Mouse (Mus musculus): ENCODE results near the gene Hemk1. TPM values are rescaled to one million over a fixed set of nuclear protein-coding genes. Genes with fewer than 3 reads are reported as not detected.
"Not testable (repeated sequence)": the region's sequence is repeated elsewhere in the genome, so short reads cannot be mapped to it uniquely, and the experiment has no call there.

Hemk1 gene
- total RNA-seq, 2 experiments from 2014 or later: 14.3 to 16.6 TPM

- no peak for DNase-seq (ENCODE audit: extremely low spot score in 1 of 2, low spot score in 2 of 2)
- intact Hi-C loops (cut with DNase I): no loop called here
These were observed 15.6 kb downstream of the Hemk1 start for GRCm38 (mm10) chr9:107322461-107323050.

DNA sequence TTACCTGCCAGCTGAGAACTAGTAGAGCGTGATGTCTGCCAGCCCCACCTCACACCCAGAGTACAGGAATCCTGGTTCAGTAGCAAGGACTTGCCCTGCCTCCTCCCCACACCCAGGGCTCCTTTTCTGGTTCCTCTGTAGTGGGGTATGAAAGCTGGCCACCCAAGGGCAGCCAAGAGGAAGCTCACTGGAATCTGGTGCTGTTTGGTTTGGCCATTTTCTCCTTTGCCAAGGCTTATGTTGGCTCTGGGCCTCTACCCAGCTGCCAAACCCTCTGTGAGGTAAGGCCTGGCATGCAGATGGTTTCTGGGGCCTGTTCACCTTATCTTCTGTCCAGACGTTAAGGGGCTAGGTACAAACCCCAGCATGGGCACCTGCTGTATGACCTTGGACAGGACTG is 22.4 kb downstream of the Hemk1 start:
- intact Hi-C loops (cut with DNase I): no loop called here
- DNase-seq (ENCODE audit: extremely low spot score in 1 of 2, low spot score in 2 of 2): no peak

GRCm38 (mm10) chr9:107313926-107314325 is 24.2 kb downstream of the Hemk1 start:
- intact Hi-C loops (cut with DNase I): no loop called here
- DNase-seq (ENCODE audit: extremely low spot score in 1 of 2, low spot score in 2 of 2): no peak

GRCm38 (mm10) chr9:107312811-107313584 is 25.2 kb downstream of the Hemk1 start:
- no peak for DNase-seq (ENCODE audit: extremely low spot score in 1 of 2, low spot score in 2 of 2)
- intact Hi-C loops (cut with DNase I): no loop called here

DNA sequence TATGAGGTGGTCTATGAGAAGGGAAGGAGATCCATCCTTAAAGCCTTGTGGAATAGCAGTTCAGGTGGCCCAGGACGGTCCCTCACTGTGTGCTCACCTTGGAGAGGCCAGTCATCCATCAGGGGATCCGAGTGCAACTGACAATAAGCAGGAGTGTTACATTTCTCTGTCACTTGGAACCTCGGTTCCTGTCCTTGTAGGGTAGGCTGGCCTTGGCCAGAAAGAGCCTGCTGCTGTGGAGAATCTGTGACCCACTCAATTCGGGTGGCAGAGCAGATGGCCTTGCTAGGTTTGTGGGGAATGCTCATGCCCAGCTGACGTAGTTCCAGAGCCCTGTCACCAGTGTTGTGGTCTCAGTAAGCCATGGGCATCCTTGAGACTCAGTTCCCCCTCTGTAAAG is 28.6 kb downstream of the Hemk1 start:
- no peak for DNase-seq (ENCODE audit: extremely low spot score in 1 of 2, low spot score in 2 of 2)
- intact Hi-C loops (cut with DNase I): no loop called here

GRCm38 (mm10) chr9:107309171-107309570 is 29.0 kb downstream of the Hemk1 start:
- no peak for DNase-seq (ENCODE audit: extremely low spot score in 1 of 2, low spot score in 2 of 2)
- intact Hi-C loops (cut with DNase I): no loop called here

- DNase-seq (ENCODE audit: extremely low spot score in 1 of 2, low spot score in 2 of 2): no peak
- intact Hi-C loops (cut with DNase I): no loop called here
These were observed 29.7 kb downstream of the Hemk1 start for GRCm38 (mm10) chr9:107308346-107309000.

DNA sequence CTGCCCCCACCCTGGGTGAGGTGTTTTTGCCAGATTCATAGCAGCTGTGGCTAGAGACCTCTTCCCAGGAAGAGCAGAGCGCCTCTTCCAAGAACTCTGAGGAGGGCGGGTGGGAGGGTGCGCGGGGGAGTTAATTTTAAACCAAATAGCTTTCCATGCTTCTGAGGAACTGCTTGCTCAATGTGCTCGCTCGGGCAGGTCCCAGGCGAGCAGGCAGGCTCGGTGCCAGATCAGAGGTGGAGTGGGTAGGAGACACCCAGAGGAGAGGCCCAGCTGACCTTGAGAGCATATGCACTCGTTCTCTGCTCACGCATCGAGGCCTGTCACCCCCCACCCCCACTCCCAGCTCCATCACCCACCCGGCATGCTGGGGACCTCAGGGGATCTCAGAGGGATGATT is 30.3 kb downstream of the Hemk1 start:
- peak in 1 of 2 experiments; percentile 53 for DNase-seq (ENCODE audit: extremely low spot score in 1 of 2, low spot score in 2 of 2)
- intact Hi-C loops (cut with DNase I): no loop called here

GRCm38 (mm10) chr9:107307099-107307872 is 30.9 kb downstream of the Hemk1 start:
- intact Hi-C loops (cut with DNase I): no loop called here

GRCm38 (mm10) chr9:107306673-107307072 is 31.5 kb downstream of the Hemk1 start:
- DNase-seq (ENCODE audit: extremely low spot score in 1 of 2, low spot score in 2 of 2); intact Hi-C loops (cut with DNase I): not testable (repeated sequence)

More at GRCm38 (mm10) chr9:107307099-107307872, 30.9 kb downstream of the Hemk1 start:
- no peak for DNase-seq (ENCODE audit: extremely low spot score in 1 of 2, low spot score in 2 of 2)

- no peak for DNase-seq (ENCODE audit: extremely low spot score in 1 of 2, low spot score in 2 of 2)
- intact Hi-C loops (cut with DNase I): no loop called here
These were observed 32.3 kb downstream of the Hemk1 start for GRCm38 (mm10) chr9:107305601-107306542.

- DNase-seq (ENCODE audit: extremely low spot score in 1 of 2, low spot score in 2 of 2): no peak
- intact Hi-C loops (cut with DNase I): no loop called here
These were observed 33.1 kb downstream of the Hemk1 start for GRCm38 (mm10) chr9:107305012-107305411.

DNA sequence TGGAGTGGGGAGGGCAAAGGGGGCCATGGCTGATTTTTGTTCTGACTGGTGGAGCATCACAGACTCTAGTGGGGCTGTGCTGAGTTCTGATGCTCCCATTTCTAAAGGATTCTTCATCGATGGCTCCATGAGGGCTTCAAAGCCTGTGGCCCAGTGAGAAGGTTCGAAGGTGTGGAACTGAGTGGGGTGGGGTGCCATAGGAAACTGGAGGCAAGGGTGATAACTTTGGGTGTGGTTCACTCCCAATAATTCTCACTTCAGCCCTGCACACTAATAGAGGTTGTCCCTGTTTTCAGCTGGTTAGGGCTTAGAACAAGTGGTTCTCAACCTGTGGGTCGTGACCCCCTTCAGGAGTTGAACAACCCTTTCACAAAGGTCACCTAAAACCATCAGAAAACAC is 33.8 kb downstream of the Hemk1 start:
- no peak for DNase-seq (ENCODE audit: extremely low spot score in 1 of 2, low spot score in 2 of 2)
- intact Hi-C loops (cut with DNase I): no loop called here

- intact Hi-C loops (cut with DNase I): no loop called here
- no peak for DNase-seq (ENCODE audit: extremely low spot score in 1 of 2, low spot score in 2 of 2)
These were observed 34.2 kb downstream of the Hemk1 start for GRCm38 (mm10) chr9:107303900-107304299.

GRCm38 (mm10) chr9:107303121-107303820 is 34.9 kb downstream of the Hemk1 start:
- intact Hi-C loops (cut with DNase I): no loop called here
- DNase-seq (ENCODE audit: extremely low spot score in 1 of 2, low spot score in 2 of 2): no peak

GRCm38 (mm10) chr9:107302592-107302991 is 35.6 kb downstream of the Hemk1 start:
- DNase-seq (ENCODE audit: extremely low spot score in 1 of 2, low spot score in 2 of 2): no peak
- intact Hi-C loops (cut with DNase I): no loop called here

GRCm38 (mm10) chr9:107301554-107302331 is 36.4 kb downstream of the Hemk1 start:
- DNase-seq (ENCODE audit: extremely low spot score in 1 of 2, low spot score in 2 of 2): peak in 1 of 2 experiments; percentile 56

More at GRCm38 (mm10) chr9:107301554-107302331, 36.4 kb downstream of the Hemk1 start:
- intact Hi-C loops (cut with DNase I): no loop called here
